Mouse (Mus musculus) forebrain, embryonic 13.5 days (tissue): ENCODE measurements around the gene Mylpf. TPM values are rescaled to one million over a fixed set of nuclear protein-coding genes. Genes with fewer than 3 reads are reported as not detected.
"Not testable (repeated sequence)": the region's sequence is repeated elsewhere in the genome, so short reads cannot be mapped to it uniquely, and the experiment has no call there.

Experiments
- ATAC-seq: fragments of 200-750 bp; cut with Nextera tagmentation; 2 replicates; pipeline ENCODE4 v1.8.0; 2017
- H3K27ac ChIP-seq: fragments of 300-500 bp; sonication (generic); 2 replicates; pipeline ENCODE4 v1.5.1; 2015; ENCODE audit warnings: inconsistent platforms, mild to moderate bottlenecking, moderate library complexity
- H3K27me3 ChIP-seq: fragments of 300-500 bp; sonication (generic); 2 replicates; pipeline ENCODE4 v1.6.1; 2015; ENCODE audit warnings: mild to moderate bottlenecking, inconsistent platforms
- H3K36me3 ChIP-seq: fragments of 300-500 bp; sonication (generic); 2 replicates; pipeline ENCODE4 v1.6.1; 2015; ENCODE audit warnings: mild to moderate bottlenecking, inconsistent platforms; ENCODE audit not compliant: poor library complexity, severe bottlenecking
- H3K4me1 ChIP-seq: fragments of 300-500 bp; sonication (generic); 2 replicates; pipeline ENCODE4 v1.6.1; 2015; ENCODE audit warnings: inconsistent platforms
- H3K4me2 ChIP-seq: fragments of 300-500 bp; sonication (generic); 2 replicates; pipeline ENCODE4 v1.6.1; 2015; ENCODE audit warnings: inconsistent platforms, mild to moderate bottlenecking, moderate library complexity
- H3K4me3 ChIP-seq: fragments of 300-500 bp; sonication (generic); 2 replicates; pipeline ENCODE4 v1.5.1; 2015; ENCODE audit warnings: mild to moderate bottlenecking, inconsistent platforms
- H3K9ac ChIP-seq: fragments of 300-500 bp; sonication (generic); 2 replicates; pipeline ENCODE4 v1.6.1; 2015; ENCODE audit warnings: mild to moderate bottlenecking, inconsistent platforms
- H3K9me3 ChIP-seq: fragments of 300-500 bp; sonication (generic); replicated peaks from 2 replicates; pipeline ENCODE4 v1.6.1; 2016; ENCODE audit warnings: inconsistent platforms
- WGBS: fragments of 180-500 bp; shearing (Covaris S2); methylation state at CpG from one replicate; pipeline ENCODE4 v1.1.7; 2015; 5-methylcytosine and 5-hydroxymethylcytosine counted together
- polyA plus RNA-seq: library from polyadenylated mRNA; unstranded; fragments of >200 nt; fragmentation: Nextera tagmentation; extraction: Ambion mirVana; gene quantifications from 2 replicates; pipeline ENCODE4 v1.2.1, GENCODE M21; 2015

The Mylpf gene
- 9.0 and 9.8 TPM in 2 replicates for polyA plus RNA-seq

DNA sequence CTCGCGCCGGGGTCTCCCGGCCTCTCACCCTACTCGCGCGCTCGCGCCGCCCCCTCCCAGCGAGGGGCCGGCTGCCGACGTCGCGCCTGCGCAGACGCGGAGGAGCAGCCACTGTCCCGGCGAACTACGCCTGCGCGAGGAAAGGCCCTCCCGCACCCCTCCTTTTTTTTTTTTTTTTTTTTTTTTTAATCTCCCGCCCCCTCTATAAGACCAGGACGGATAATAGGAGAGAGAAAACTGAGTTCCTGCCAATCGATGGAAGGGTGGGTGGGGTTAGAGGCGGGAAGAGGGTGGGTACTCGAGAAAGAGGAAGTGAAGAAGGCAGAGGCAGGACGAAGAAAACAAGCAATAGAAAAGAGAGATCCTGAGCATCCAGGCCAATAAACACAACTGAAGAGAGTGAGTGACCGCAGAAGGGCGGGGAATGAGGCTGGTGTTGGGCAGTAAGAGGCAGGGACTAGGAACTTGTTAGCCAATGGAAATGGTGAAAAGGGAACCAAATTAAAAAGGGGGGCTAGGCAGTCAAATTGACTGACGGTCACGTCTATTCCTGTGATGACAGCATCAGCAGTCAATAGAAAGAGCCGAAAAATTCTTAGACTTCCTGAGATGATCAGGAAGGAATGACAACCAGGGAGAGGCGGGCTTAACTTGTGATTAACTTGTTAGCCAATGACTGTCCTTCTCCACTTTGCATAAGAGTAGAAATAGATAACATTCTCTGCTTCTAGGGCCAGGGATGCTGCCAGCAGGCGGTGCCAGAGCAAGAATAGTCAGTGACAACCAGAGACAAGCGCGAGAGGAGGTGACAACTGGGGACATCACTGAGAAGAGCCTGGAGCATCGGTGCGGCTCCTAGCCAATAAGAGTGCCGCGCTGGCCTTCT, at the start of gene Mylpf:
TSS of gene Mylpf (plus strand) at position 338 of the 886 bp plus-strand sequence.
- Histone ChIP-seq H3K4me2 (peak within 1 kb of the TSS; percentile 100), H3K4me1 (peaks cover 41% of the 10 kb centered on the region), H3K4me3 (peak within 1 kb of the TSS; percentile 96), H3K9me3 (no peaks in the 10 kb centered on the region), H3K36me3 (peaks cover 3% of the 10 kb centered on the region), H3K9ac (peak within 1 kb of the TSS; percentile 98), H3K27ac (peak within 1 kb of the TSS; percentile 82), H3K27me3 (peaks cover 1% of the 10 kb centered on the region; the same call in 1 of the 2 replicates)
- WGBS = under 1% methylated on average over 34 of the region's 44 CpGs
- ATAC-seq = peak; percentile 96

DNA sequence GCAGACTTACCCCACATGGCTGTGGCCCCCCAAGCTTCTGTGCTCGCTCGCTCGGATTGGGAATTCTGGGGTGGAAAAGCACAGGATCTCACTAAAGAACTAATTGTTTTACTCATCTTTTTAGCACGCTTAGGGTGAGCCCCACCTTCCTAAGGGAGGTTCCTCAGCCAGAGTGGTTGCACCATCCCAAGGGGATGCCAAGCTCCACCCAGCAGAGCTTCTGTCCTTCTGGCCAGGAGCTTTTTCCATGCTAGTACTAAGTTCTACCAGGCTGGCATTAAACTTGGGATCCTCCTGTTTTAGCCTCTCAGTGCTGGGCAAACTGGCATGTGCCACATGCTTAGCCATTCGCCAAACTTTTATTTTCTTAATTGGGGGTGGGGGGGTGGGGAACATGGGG, 46.1 kb upstream of the Mylpf start:
- no peak overlapping the region for H3K4me3 ChIP-seq
- 91% methylated on average over 5 of the region's 5 CpGs for WGBS

DNA sequence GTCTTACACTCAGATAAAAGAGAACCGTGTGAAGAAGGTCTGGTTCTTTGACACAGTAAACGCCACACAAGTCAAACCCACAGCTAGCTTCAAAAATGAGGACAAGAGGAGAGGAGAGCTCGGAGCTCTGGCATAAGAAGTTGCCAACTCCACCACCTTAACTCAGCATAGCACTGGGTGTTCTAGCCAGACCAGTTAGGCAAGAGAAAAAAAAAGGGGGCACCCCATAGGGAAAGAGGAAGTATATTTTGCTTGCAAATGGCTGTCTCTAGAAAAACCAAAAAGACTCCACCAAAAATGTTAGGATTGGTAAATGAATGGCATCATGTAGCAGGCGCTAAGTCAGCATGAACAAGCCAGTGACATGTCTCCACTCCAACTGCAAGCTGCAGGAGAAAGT, 44.7 kb upstream of the Mylpf start:
- 86% methylated on average over 4 of the region's 4 CpGs for WGBS
- H3K9me3 ChIP-seq = no peaks in the 10 kb centered on the region
- no peaks in the 10 kb centered on the region for H3K36me3 ChIP-seq
- H3K4me1 ChIP-seq = no peaks in the 10 kb centered on the region
- no peaks in the 10 kb centered on the region for H3K27me3 ChIP-seq
- H3K27ac ChIP-seq = no peak overlapping the region
- no peak overlapping the region for H3K4me3 ChIP-seq
- no peak for ATAC-seq
- no peak overlapping the region for H3K9ac ChIP-seq
- no peak overlapping the region for H3K4me2 ChIP-seq

More for the DNA sequence above, 46.1 kb upstream of the Mylpf start:
- H3K9ac ChIP-seq = no peak overlapping the region
- no peak for ATAC-seq
- H3K27me3 ChIP-seq = no peaks in the 10 kb centered on the region
- no peaks in the 10 kb centered on the region for H3K9me3 ChIP-seq
- no peaks in the 10 kb centered on the region for H3K36me3 ChIP-seq
- no peak overlapping the region for H3K4me2 ChIP-seq
- H3K4me1 ChIP-seq = no peaks in the 10 kb centered on the region
- H3K27ac ChIP-seq = no peak overlapping the region

DNA sequence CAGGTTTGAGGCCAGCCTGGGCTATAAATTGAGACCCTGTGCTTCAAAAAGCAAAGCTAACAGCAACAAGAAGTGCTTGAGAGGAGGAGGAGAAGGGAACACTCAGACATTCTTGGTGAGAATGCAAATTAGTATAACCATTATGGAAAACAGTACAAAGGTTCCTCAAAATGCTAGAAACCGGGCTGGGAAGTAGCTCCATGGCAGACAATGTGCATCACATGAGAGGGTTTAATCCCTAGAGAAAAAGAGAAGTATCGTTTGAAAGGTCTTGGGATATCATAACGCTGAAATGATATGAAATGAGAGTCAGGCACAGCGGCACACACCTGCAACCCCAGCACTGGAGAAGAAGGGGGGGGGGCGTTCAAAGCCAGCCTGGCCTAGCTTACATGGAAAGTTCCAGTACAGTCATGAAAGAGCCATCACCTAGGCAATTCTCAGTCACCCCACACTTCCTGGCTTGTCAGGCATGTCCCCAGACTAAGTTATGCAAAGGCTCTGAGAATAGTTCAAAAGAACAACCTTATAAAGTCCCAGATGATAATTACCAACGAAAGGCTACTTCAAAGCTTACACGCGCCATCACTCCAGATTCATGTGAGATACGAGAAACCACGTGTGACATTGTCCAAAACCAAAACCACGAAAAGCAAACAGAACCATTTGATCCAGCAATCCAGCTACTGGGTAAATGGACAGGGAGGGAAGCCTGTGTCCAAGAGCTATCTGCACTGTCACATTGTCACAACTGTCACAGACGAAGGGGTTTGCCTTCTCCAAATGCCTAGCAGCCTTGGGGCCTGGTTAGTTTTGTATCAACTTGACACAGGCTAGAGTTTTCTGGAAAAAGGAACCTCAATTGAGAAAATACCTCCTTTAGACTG, 42.8 kb upstream of the Mylpf start:
- H3K4me3 ChIP-seq = no peak overlapping the region
- no peaks in the 10 kb centered on the region for H3K4me1 ChIP-seq
- H3K9ac ChIP-seq = no peak overlapping the region
- no peaks in the 10 kb centered on the region for H3K9me3 ChIP-seq
- no peak overlapping the region for H3K4me2 ChIP-seq
- ATAC-seq = no peak
- H3K36me3 ChIP-seq = no peaks in the 10 kb centered on the region
- 88% methylated on average over 12 of the region's 12 CpGs for WGBS
- H3K27me3 ChIP-seq = no peaks in the 10 kb centered on the region
- H3K27ac ChIP-seq = no peak overlapping the region

DNA sequence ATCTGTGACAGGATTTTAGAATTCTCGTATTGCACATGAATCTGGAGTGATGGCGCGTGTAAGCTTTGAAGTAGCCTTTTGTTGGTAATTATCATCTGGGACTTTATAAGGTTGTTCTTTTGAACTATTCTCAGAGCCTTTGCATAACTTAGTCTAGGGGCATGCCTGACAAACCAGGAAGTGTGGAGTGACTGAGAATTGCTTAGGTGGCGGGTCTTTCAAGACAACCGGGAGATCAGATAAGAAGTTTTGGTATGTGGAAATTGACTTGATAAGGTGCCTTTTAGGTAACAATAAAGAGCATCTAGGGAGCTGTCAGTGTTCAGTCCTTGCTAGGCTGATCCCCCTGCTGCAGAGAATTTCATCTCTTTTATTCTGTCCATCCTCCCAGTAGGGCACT, 42.2 kb upstream of the Mylpf start:
- no peak overlapping the region for H3K4me2 ChIP-seq
- no peaks in the 10 kb centered on the region for H3K36me3 ChIP-seq
- 85% methylated on average over 5 of the region's 5 CpGs for WGBS
- H3K27me3 ChIP-seq = no peaks in the 10 kb centered on the region
- no peaks in the 10 kb centered on the region for H3K4me1 ChIP-seq
- no peak for ATAC-seq
- no peak overlapping the region for H3K9ac ChIP-seq
- no peaks in the 10 kb centered on the region for H3K9me3 ChIP-seq
- no peak overlapping the region for H3K27ac ChIP-seq
- no peak overlapping the region for H3K4me3 ChIP-seq

DNA sequence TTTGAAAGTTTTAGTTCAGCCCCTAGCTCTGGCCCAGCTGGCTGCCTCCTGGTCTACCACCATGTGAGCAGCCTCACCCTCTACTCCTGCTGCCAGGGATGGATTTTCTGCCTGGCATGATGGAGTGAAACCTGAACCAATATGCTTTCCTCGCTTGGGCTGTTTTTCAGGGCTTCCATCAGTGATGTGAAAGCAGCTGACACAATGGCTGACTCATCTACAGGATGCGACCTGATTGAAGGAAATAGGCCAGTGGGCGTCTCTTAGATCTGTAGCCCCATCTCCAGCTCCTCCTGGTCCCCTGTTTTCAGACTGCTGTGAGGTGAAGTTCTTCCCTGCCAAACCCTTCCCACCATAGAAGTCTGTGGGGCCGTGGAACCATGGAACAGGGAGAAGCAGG, 31.8 kb upstream of the Mylpf start:
- no peak for ATAC-seq
- no peaks in the 10 kb centered on the region for H3K36me3 ChIP-seq
- H3K4me1 ChIP-seq = no peaks in the 10 kb centered on the region
- no peak overlapping the region for H3K9ac ChIP-seq
- H3K27ac ChIP-seq = no peak overlapping the region
- no peaks in the 10 kb centered on the region for H3K9me3 ChIP-seq
- H3K4me2 ChIP-seq = no peak overlapping the region
- 76% methylated on average over 4 of the region's 4 CpGs for WGBS
- H3K4me3 ChIP-seq = no peak overlapping the region
- no peaks in the 10 kb centered on the region for H3K27me3 ChIP-seq

DNA sequence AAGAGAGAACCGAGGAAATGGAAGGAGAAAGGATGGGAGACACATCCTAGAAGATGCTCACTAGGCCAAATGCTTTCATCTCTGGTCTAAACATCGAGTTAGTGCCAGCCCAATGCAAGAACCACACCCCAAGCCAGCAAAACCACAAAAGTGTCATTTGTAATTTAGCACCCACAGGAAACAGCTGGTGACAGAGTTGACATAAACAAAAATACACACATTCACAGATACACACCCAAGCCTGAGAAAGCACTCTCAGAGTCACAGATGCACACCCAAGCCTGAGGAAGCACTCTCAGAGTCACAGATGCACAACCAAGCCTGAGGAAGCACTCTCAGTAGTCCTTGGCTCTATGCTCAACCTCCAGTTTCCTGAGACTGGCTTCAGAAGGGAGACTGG, 27.9 kb upstream of the Mylpf start:
- H3K9me3 ChIP-seq = no peaks in the 10 kb centered on the region
- H3K4me2 ChIP-seq = no peak overlapping the region

DNA sequence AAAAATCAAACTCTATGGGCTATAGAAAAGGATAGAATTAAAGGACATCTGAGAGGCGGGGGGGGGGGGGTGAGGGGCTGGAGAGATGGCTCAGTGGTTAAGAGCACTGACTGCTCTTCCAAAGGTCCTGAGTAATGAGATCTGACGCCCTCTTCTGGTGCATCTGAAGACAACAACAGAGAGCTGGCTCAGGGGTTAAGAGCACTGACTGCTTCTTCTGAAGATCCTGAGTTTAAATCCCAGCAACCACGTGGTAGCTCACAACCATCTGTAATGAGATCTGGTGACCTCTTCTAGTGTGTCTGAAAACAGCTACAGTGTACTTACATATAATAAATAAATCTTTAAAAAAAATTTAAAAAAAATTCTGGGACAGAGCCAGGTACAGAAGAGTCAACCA, 27.0 kb upstream of the Mylpf start:
- not testable (repeated sequence) for H3K9me3 ChIP-seq, H3K27ac ChIP-seq, H3K4me3 ChIP-seq, H3K9ac ChIP-seq, H3K27me3 ChIP-seq, H3K36me3 ChIP-seq, H3K4me1 ChIP-seq, H3K4me2 ChIP-seq, ATAC-seq
- WGBS = 20% methylated on average over 3 of the region's 3 CpGs

More for the DNA sequence above, 27.9 kb upstream of the Mylpf start:
- Histone ChIP-seq H3K36me3 (no peaks in the 10 kb centered on the region), H3K27me3 (no peaks in the 10 kb centered on the region), H3K4me3 (no peak overlapping the region), H3K27ac (no peak overlapping the region), H3K9ac (no peak overlapping the region), H3K4me1 (no peaks in the 10 kb centered on the region)
- 81% methylated on average over 2 of the region's 2 CpGs for WGBS
- ATAC-seq = no peak

DNA sequence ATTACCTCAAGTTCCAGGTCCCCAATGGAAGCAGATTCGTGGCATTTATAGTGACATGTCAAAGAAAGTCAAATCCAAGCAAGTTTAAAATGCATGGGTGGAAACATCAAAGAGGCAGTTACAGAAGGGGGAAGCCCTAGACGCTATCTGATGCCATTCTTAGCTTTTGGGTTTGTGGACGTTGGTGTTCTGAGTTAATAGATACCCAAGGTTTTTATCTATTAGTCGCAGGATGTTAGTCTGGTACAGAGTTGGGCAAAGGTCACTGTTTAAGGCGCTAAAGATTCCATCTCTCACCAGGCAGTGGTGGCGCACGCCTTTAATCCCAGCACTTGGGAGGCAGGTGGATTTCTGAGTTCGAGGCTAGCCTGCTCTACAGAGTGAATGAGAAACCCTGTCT, 25.3 kb upstream of the Mylpf start:
- no peaks in the 10 kb centered on the region for H3K27me3 ChIP-seq
- ATAC-seq = no peak
- no peak overlapping the region for H3K4me3 ChIP-seq
- 86% methylated on average over 8 of the region's 8 CpGs for whole genome bisulfite sequencing
- no peak overlapping the region for H3K27ac ChIP-seq
- no peak overlapping the region for H3K9ac ChIP-seq
- no peaks in the 10 kb centered on the region for H3K4me1 ChIP-seq
- no peaks in the 10 kb centered on the region for H3K36me3 ChIP-seq
- H3K9me3 ChIP-seq = no peaks in the 10 kb centered on the region
- no peak overlapping the region for H3K4me2 ChIP-seq

DNA sequence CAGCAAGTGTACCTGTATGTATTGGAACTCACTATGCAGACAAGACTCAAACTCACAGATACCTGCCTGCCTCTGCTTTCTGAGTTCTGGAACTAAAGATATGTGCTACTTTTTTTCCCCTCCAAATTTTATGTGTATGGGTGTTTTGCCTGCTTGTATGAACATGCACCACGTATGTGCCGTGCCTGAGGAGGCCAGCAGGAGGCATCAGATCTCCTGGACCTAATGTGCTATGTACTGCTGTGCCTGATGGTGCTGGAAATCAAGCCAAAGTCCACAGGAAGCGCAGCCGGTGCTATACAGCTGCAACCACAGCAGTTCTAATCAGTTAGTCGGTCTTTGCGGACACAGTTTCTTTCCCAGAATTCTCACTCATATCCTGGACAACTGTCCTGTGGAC, 24.9 kb upstream of the Mylpf start:
- Histone ChIP-seq H3K4me3 (no peak overlapping the region), H3K9ac (no peak overlapping the region), H3K27ac (no peak overlapping the region), H3K4me2 (no peak overlapping the region), H3K27me3 (no peaks in the 10 kb centered on the region), H3K9me3 (no peaks in the 10 kb centered on the region), H3K4me1 (no peaks in the 10 kb centered on the region), H3K36me3 (no peaks in the 10 kb centered on the region)
- no peak for ATAC-seq
- WGBS = 74% methylated on average over 6 of the region's 6 CpGs

DNA sequence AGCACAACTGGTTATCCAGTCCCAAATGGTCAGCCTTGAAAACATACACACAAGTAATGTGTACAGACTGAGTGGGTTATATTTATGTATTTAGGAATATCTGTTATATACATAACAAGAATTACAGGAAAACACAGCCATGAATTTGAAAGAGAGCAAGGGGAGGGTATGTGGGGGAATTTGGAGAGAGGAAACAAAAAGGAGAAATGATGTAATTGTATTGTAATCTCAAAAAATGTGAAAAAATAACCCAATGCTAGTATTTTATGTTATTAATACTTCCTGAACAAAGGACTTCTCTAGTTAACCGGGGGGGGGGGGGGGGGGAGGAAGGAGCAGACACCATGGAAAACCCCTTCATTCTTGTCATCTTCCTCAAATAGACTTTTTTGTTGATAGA, 24.0 kb upstream of the Mylpf start:
- Histone ChIP-seq H3K9me3 (no peaks in the 10 kb centered on the region), H3K9ac (no peak overlapping the region), H3K36me3 (no peaks in the 10 kb centered on the region), H3K4me1 (no peaks in the 10 kb centered on the region), H3K4me2 (no peak overlapping the region), H3K27me3 (no peaks in the 10 kb centered on the region), H3K4me3 (no peak overlapping the region), H3K27ac (no peak overlapping the region)
- WGBS = 43% methylated on average over 1 of the region's 1 CpGs
- no peak for ATAC-seq

DNA sequence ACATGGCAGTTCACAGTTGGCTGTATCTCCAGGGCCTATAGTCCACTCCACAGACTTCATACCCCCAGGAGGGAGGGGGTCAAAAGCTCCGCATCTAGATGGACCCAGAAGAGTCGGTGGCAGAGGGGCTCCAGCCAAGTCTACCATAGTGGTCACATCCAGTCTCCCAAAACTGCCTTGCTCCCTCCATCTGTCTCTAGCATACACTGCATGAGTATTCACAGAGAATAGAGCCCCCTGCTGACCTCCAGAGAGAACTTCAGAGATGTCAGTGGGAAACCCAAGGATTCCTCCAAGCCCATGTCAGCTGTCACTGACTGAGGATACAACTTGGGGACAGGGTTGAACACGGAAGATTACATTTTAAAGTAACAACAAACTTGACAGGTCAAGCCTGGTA, 23.1 kb upstream of the Mylpf start:
- Histone ChIP-seq H3K4me1 (no peaks in the 10 kb centered on the region), H3K36me3 (peaks cover 1% of the 10 kb centered on the region; the same call in 1 of the 2 replicates), H3K27me3 (no peaks in the 10 kb centered on the region), H3K9me3 (no peaks in the 10 kb centered on the region), H3K4me2 (no peak overlapping the region), H3K9ac (no peak overlapping the region), H3K27ac (no peak overlapping the region), H3K4me3 (no peak overlapping the region)
- ATAC-seq = no peak
- 68% methylated on average over 3 of the region's 3 CpGs for WGBS
